Mouse (Mus musculus): ENCODE measurements around the gene Prap1. TPM values are rescaled to one million over a fixed set of nuclear protein-coding genes. Genes with fewer than 3 reads are reported as not detected.

The Prap1 gene
- polyA plus RNA-seq, 1 experiment from 2014 or later: not detected

- WGBS: 4% methylated on average over 14 of the region's 14 CpGs
- no peak for ATAC-seq (ENCODE audit: borderline replicate concordance, extremely low read depth, low FRiP score, low TSS enrichment)
- H3K27ac ChIP-seq: no peak overlapping the region
- H3K36me3 ChIP-seq: no peaks in the 10 kb centered on the region
- H3K9me3 ChIP-seq: no peaks in the 10 kb centered on the region
- H3K9ac ChIP-seq: no peak overlapping the region
- no peak overlapping the region for H3K4me3 ChIP-seq
- no peaks in the 10 kb centered on the region for H3K27me3 ChIP-seq
- peaks cover 4% of the 10 kb centered on the region for H3K4me1 ChIP-seq
- no peak overlapping the region for H3K4me2 ChIP-seq
These were observed 48.2 kb downstream of the Prap1 start for GRCm38 (mm10) chr7:140141350-140141749.

DNA sequence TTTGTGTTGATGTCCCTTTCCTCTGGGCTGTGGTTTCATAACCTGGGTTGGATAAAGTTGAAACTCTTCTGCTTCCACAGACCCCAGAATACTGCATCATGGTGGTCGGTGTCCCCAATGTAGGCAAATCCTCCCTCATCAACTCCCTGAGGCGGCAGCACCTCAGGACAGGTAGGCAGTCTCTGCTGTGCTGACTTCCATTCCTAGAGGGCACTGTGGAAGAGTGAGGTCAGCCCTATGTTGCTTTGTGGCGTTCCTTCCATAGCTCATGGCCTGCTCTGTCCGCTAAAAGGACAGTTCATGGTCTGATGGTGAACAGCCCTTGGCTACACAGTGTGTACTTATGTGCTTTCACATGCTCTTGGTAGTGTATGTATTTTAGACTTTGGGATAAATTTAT, 51.4 kb downstream of the Prap1 start:
- ATAC-seq (ENCODE audit: borderline replicate concordance, extremely low read depth, low FRiP score, low TSS enrichment): no peak
- no peak overlapping the region for H3K27ac ChIP-seq
- 67% methylated on average over 4 of the region's 4 CpGs for WGBS
- no peaks in the 10 kb centered on the region for H3K27me3 ChIP-seq
- no peaks in the 10 kb centered on the region for H3K36me3 ChIP-seq
- no peaks in the 10 kb centered on the region for H3K4me1 ChIP-seq
- H3K4me3 ChIP-seq: no peak overlapping the region
- no peak overlapping the region for H3K4me2 ChIP-seq
- H3K9ac ChIP-seq: no peak overlapping the region
- H3K9me3 ChIP-seq: no peaks in the 10 kb centered on the region

Other genes starting within 250 kb of the Prap1 start
- 0.64 and 0.69 TPM in 2 replicates for gene Kndc1, start 198.7 kb upstream of the Prap1 start, polyA plus RNA-seq (2015; fragmentation: Nextera tagmentation; extraction: Ambion mirVana)
- gene Utf1, start 149.6 kb upstream of the Prap1 start, polyA plus RNA-seq (2015; fragmentation: Nextera tagmentation; extraction: Ambion mirVana): 0.31 TPM in 1 of 2 replicates, not detected in the other
- gene 6430531B16Rik, start 114.6 kb upstream of the Prap1 start, polyA plus RNA-seq (2015; fragmentation: Nextera tagmentation; extraction: Ambion mirVana): 1.2 and 1.7 TPM in 2 replicates
- 1.4 and 1.8 TPM in 2 replicates for gene Adam8, start 100.8 kb upstream of the Prap1 start, polyA plus RNA-seq (2015; fragmentation: Nextera tagmentation; extraction: Ambion mirVana)
- gene Zfp511, start 57.0 kb upstream of the Prap1 start, polyA plus RNA-seq (2015; fragmentation: Nextera tagmentation; extraction: Ambion mirVana): 40.0 and 40.1 TPM in 2 replicates
- 53.2 and 56.4 TPM in 2 replicates for gene Tubgcp2, start 56.7 kb upstream of the Prap1 start, polyA plus RNA-seq (2015; fragmentation: Nextera tagmentation; extraction: Ambion mirVana)
- not detected in 2 replicates for gene Msx3, start 44.3 kb upstream of the Prap1 start, polyA plus RNA-seq (2015; fragmentation: Nextera tagmentation; extraction: Ambion mirVana)
- 0.66 and 1.1 TPM in 2 replicates for gene Caly, start 10.8 kb upstream of the Prap1 start, polyA plus RNA-seq (2015; fragmentation: Nextera tagmentation; extraction: Ambion mirVana)
- 19.1 and 19.8 TPM in 2 replicates for gene Fuom, start 9.0 kb downstream of the Prap1 start, polyA plus RNA-seq (2015; fragmentation: Nextera tagmentation; extraction: Ambion mirVana)
- gene Paox, start 22.4 kb downstream of the Prap1 start, polyA plus RNA-seq (2015; fragmentation: Nextera tagmentation; extraction: Ambion mirVana): 21.6 and 22.3 TPM in 2 replicates
- gene Echs1, start 23.1 kb downstream of the Prap1 start, polyA plus RNA-seq (2015; fragmentation: Nextera tagmentation; extraction: Ambion mirVana): 145 and 147 TPM in 2 replicates
- 25.2 and 26.2 TPM in 2 replicates for gene Mtg1, start 44.2 kb downstream of the Prap1 start, polyA plus RNA-seq (2015; fragmentation: Nextera tagmentation; extraction: Ambion mirVana)
- 0.11 and 0.27 TPM in 2 replicates for gene Sprn, start 61.5 kb downstream of the Prap1 start, polyA plus RNA-seq (2015; fragmentation: Nextera tagmentation; extraction: Ambion mirVana)
- not detected in 2 replicates for gene Olfr522, start 71.4 kb downstream of the Prap1 start, polyA plus RNA-seq (2015; fragmentation: Nextera tagmentation; extraction: Ambion mirVana)
- not detected in 2 replicates for gene Olfr523, start 79.8 kb downstream of the Prap1 start, polyA plus RNA-seq (2015; fragmentation: Nextera tagmentation; extraction: Ambion mirVana)
- 0.05 TPM in 1 of 2 replicates, not detected in the other for gene Olfr524, start 112.6 kb downstream of the Prap1 start, polyA plus RNA-seq (2015; fragmentation: Nextera tagmentation; extraction: Ambion mirVana)
- gene Cd163l1, start 124.9 kb downstream of the Prap1 start, polyA plus RNA-seq (2015; fragmentation: Nextera tagmentation; extraction: Ambion mirVana): 0.44 and 3.1 TPM in 2 replicates
- gene 5830411N06Rik, start 153.9 kb downstream of the Prap1 start, polyA plus RNA-seq (2015; fragmentation: Nextera tagmentation; extraction: Ambion mirVana): 0.19 TPM in 1 of 2 replicates, not detected in the other
- not detected in 2 replicates for gene Olfr525, start 227.5 kb downstream of the Prap1 start, polyA plus RNA-seq (2015; fragmentation: Nextera tagmentation; extraction: Ambion mirVana)
- not detected in 2 replicates for gene Olfr527, start 240.6 kb downstream of the Prap1 start, polyA plus RNA-seq (2015; fragmentation: Nextera tagmentation; extraction: Ambion mirVana)

All from lung, embryonic 15.5 days (tissue).